Mouse (Mus musculus): ENCODE results near the gene Gabrg2.

DNA sequence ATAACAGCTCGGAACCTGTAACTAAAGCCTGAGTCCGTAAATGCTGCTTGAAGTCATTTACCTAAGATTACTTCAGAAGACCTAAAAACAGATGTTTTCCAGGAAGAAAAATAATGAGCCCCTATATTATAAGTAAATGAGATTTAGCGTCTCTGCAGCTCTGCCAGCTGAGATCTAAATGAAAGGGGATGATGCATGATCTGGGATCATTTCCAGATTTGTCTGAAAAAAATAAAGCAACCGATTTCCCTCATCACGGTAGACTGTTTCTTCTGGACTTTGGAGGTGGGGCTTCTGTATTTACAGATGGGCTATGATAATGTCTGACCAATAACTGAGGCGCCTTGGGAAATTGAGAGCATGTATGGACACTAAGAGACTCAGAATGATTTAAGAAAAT lies 20.5 kb downstream of the Gabrg2 start:
- TF ChIP-seq POLR2A (IDR thresholded peaks at IDR 0.05; ENCODE audit: low read depth, low read length) = no peak
- TF ChIP-seq CTCF (IDR thresholded peaks at IDR 0.05; ENCODE audit: extremely low read depth, insufficient read depth, insufficient read length, insufficient replicate concordance) = no peak
